Mouse (Mus musculus) limb, embryonic 13.5 days (tissue): ENCODE results near the gene Zfp956. TPM values are rescaled to one million over a fixed set of nuclear protein-coding genes. Genes with fewer than 3 reads are reported as not detected.

Experiments
- ATAC-seq: fragments of 200-750 bp; cut with Nextera tagmentation; 2 replicates; pipeline ENCODE4 v1.8.0; 2017; ENCODE audit warnings: low read depth, moderate number of reproducible peaks, moderate TSS enrichment; ENCODE audit not compliant: low FRiP score
- H3K27ac ChIP-seq: fragments of 300-500 bp; sonication (generic); 2 replicates; pipeline ENCODE4 v1.5.1; 2015; ENCODE audit warnings: inconsistent platforms, mild to moderate bottlenecking, moderate library complexity
- H3K27me3 ChIP-seq: fragments of 300-500 bp; sonication (generic); 2 replicates; pipeline ENCODE4 v1.6.1; 2015; ENCODE audit warnings: mild to moderate bottlenecking, inconsistent platforms
- H3K36me3 ChIP-seq: fragments of 300-500 bp; sonication (generic); 2 replicates; pipeline ENCODE4 v1.6.1; 2015; ENCODE audit warnings: inconsistent platforms, mild to moderate bottlenecking, moderate library complexity
- H3K4me1 ChIP-seq: fragments of 300-500 bp; sonication (generic); 2 replicates; pipeline ENCODE4 v1.6.1; 2015; ENCODE audit warnings: inconsistent platforms
- H3K4me2 ChIP-seq: fragments of 300-500 bp; sonication (generic); replicated peaks from 2 replicates; pipeline ENCODE4 v1.6.1; 2015; ENCODE audit warnings: inconsistent platforms, mild to moderate bottlenecking, moderate library complexity
- H3K4me3 ChIP-seq: fragments of 300-500 bp; sonication (generic); 2 replicates; pipeline ENCODE4 v1.5.1; 2015; ENCODE audit warnings: moderate library complexity, mild to moderate bottlenecking, inconsistent platforms
- H3K9ac ChIP-seq: fragments of 300-500 bp; sonication (generic); 2 replicates; pipeline ENCODE4 v1.6.1; 2015; ENCODE audit warnings: mild to moderate bottlenecking, inconsistent platforms
- H3K9me3 ChIP-seq: fragments of 300-500 bp; sonication (generic); 2 replicates; pipeline ENCODE4 v1.6.1; 2016; ENCODE audit warnings: inconsistent platforms
- WGBS: fragments of 180-500 bp; shearing (Covaris S2); methylation state at CpG from one replicate; pipeline ENCODE4 v1.1.7; 2015; 5-methylcytosine and 5-hydroxymethylcytosine counted together
- polyA plus RNA-seq: library from polyadenylated mRNA; unstranded; fragments of >200 nt; fragmentation: Nextera tagmentation; extraction: Ambion mirVana; gene quantifications from 2 replicates; pipeline ENCODE4 v1.2.1, GENCODE M21; 2015

The Zfp956 gene
- polyA plus RNA-seq, 1 experiment from 2014 or later = 17.5 TPM

DNA sequence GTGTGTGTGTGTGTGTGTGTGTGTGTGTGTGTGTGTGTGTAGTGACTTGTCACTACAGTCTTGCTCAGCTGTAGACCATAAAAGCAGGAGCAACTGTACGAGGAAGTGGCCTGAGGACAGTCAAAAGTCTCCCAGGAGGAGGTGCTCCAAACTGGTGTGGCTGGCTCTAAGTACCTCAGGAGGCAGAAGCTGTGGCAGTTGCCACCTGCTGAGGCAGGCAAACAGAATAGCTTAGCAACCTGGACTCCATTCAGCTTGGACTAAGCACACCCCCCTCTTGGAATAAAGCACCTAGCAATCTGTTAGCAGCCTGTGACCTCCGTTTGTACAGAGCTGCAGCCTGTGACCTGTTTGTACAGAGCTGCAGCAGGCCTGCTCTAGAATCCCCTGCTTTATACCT lies 30.7 kb downstream of the Zfp956 start:
- WGBS = 16% methylated on average over 2 of the region's 2 CpGs
- no peak for ATAC-seq
- H3K9me3 ChIP-seq = peaks cover 3% of the 10 kb centered on the region; the same call in 1 of the 2 replicates

DNA sequence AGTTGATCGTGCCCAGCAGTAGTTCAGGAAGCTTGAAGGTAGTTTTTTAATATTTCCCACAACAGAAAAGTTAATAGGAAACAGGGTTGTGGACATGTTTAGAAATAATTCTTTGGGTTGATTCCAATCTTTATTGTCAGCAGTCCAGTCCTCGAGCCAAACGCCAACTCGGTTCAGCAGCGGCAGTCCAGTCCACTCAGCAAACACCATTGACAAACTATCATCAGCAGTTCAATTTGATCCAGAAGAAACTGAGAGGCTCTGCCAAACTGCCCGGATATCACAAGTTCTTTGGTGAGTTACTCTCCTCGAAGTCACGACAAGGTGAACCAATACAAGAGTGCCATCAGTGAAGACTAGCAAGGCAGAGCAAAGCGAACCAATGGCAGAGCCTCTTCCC lies 42.5 kb downstream of the Zfp956 start:
- Histone ChIP-seq H3K27me3 (no peaks in the 10 kb centered on the region), H3K36me3 (no peaks in the 10 kb centered on the region), H3K4me2 (no peak overlapping the region), H3K9me3 (peaks cover 6% of the 10 kb centered on the region; the same call in 1 of the 2 replicates), H3K4me1 (no peaks in the 10 kb centered on the region), H3K4me3 (no peak overlapping the region), H3K9ac (no peak overlapping the region), H3K27ac (no peak overlapping the region)
- 86% methylated on average over 9 of the region's 9 CpGs for WGBS
- no peak for ATAC-seq

More for the DNA sequence above, 30.7 kb downstream of the Zfp956 start:
- Histone ChIP-seq H3K36me3 (no peaks in the 10 kb centered on the region), H3K4me1 (no peaks in the 10 kb centered on the region), H3K27ac (no peak overlapping the region), H3K4me2 (no peak overlapping the region), H3K4me3 (no peak overlapping the region), H3K27me3 (no peaks in the 10 kb centered on the region), H3K9ac (no peak overlapping the region)

DNA sequence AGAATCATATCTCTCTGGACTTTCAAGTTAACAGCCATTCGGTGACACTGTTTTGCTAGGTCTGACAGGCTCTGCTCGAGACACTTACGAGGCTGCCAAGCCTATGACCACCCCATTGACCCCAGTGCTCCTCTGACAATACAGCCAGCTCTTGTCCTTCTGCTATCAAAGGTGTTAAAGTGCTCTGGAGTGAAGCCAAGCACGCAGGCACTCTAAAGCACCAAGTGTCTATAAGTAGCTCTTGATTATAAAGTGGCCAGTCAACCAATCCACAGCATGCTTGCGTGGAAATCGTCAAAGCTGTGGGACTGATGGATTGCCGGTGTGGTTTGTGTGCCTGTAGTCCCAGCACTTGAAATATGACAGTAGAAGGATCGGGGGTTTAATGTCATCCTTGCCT lies 57.5 kb downstream of the Zfp956 start:
- Histone ChIP-seq H3K9me3 (no peaks in the 10 kb centered on the region), H3K27ac (no peak overlapping the region), H3K4me1 (0 out of 2 replicates have a peak, but pooled peaks cover 4% of the 10 kb centered on the region), H3K4me3 (no peak overlapping the region), H3K9ac (peak overlapping the region; percentile 32; the same call in 1 of the 2 replicates), H3K36me3 (no peaks in the 10 kb centered on the region), H3K4me2 (no peak overlapping the region), H3K27me3 (no peaks in the 10 kb centered on the region)
- no peak for ATAC-seq
- WGBS = 64% methylated on average over 8 of the region's 8 CpGs

Other genes with a start within 250 kb of the Zfp956 start
- 282 and 324 TPM in 2 replicates for gene Pdia4, start 140.0 kb upstream of the Zfp956 start, polyA plus RNA-seq
- gene Zfp786, start 122.5 kb upstream of the Zfp956 start, polyA plus RNA-seq = 5.6 and 6.1 TPM in 2 replicates
- 12.4 and 12.6 TPM in 2 replicates for gene Zfp398, start 117.7 kb upstream of the Zfp956 start, polyA plus RNA-seq
- 21.6 and 22.4 TPM in 2 replicates for gene Zfp282, start 76.2 kb upstream of the Zfp956 start, polyA plus RNA-seq
- 21.4 and 23.2 TPM in 2 replicates for gene Zfp212, start 32.9 kb upstream of the Zfp956 start, polyA plus RNA-seq
- gene Zfp777, start 95.5 kb downstream of the Zfp956 start, polyA plus RNA-seq = 9.1 and 9.4 TPM in 2 replicates
- gene Zfp746, start 133.2 kb downstream of the Zfp956 start, polyA plus RNA-seq = 19.5 and 21.9 TPM in 2 replicates